Mouse (Mus musculus): ENCODE data around the gene Emp2. TPM values are rescaled to one million over a fixed set of nuclear protein-coding genes. Genes with fewer than 3 reads are reported as not detected.

The Emp2 gene
- total and polyA plus RNA-seq, 3 experiments, result 0.09 TPM; not detected in 2

DNA sequence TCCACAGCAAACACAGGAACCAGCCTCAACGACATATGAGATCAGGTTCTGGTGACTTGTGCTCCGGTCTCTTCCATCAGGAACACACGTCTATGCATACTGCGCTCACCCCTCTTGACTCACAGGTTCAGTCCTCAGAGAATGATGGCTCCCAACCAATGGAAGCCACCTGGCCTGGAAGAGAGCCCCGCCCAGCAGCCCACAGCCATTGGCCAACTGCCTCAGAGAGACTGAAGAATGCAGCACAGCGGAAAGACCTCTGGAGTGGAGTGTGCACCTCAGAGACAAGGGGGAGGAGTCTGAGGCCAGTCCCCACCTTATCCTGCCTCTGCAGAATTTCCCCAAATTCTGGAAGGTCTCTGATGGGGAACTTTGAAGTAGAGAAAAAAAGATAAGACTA, 45.5 kb upstream of the Emp2 start:
- Histone ChIP-seq H3K27ac (ENCODE audit: insufficient read depth, low read depth) (no peak overlapping the region), H3K27me3 (replicated peaks) (no peaks in the 10 kb centered on the region), H3K36me3 (replicated peaks in 1 of 2; ENCODE audit: control insufficient read depth in 1 of 2, insufficient read depth in 1 of 2, low read length in 1 of 2) (no peaks in the 10 kb centered on the region), H3K4me2 (ENCODE audit: insufficient read depth, low read depth, poor library complexity, severe bottlenecking) (no peak overlapping the region), H3K79me2 (replicated peaks; ENCODE audit: control insufficient read depth, extremely low read depth, insufficient read depth, poor library complexity, severe bottlenecking) (no peaks in the 10 kb centered on the region), H3K4me1 (ENCODE audit: control insufficient read depth in 1 of 2, insufficient read depth in 2 of 2) (peaks cover 0 to 7% of the 10 kb centered on the region in 2 experiments; a peak in 3 of 4 replicates), H3K9me3 (replicated peaks; ENCODE audit: low read length) (no peaks in the 10 kb centered on the region), H3K9ac (ENCODE audit: insufficient read depth, low read depth) (no peak overlapping the region), H3K4me3 (replicated peaks in 1 of 3; ENCODE audit: low read depth in 2 of 3, low read length in 2 of 3, poor library complexity in 1 of 3) (no peak overlapping the region)
- in situ Hi-C loops (cut with MboI; ENCODE audit: low pct_ligation_motif_present, low pct_unique_long_range_greater_than_20kb, low sequenced_read_pairs) (no loop called here), dilution Hi-C loops (cut with MboI; ENCODE audit: extremely low pct_ligation_motif_present, extremely low pct_unique_long_range_greater_than_20kb, low sequenced_read_pairs) (no loop called here)
- DNase-seq (ENCODE audit: extremely low read depth), result no peak
- no peak for TF ChIP-seq UBTF (IDR thresholded peaks at IDR 0.05; ENCODE audit: low read depth, low read length)
- TF ChIP-seq CTCF (conservative IDR thresholded peaks at IDR 0.05 in 1 of 2, IDR thresholded peaks at IDR 0.05 in 1 of 2; ENCODE audit: low read depth in 2 of 2, low read length in 2 of 2), result no peak
- TF ChIP-seq PAX5 (IDR thresholded peaks at IDR 0.05; ENCODE audit: low read length), result no peak

- Histone ChIP-seq H3K79me2 (replicated peaks; ENCODE audit: control insufficient read depth, extremely low read depth, insufficient read depth, poor library complexity, severe bottlenecking) (no peaks in the 10 kb centered on the region), H3K27me3 (replicated peaks) (no peaks in the 10 kb centered on the region), H3K9ac (ENCODE audit: insufficient read depth, low read depth) (no peak overlapping the region), H3K27ac (ENCODE audit: insufficient read depth, low read depth) (no peak overlapping the region), H3K4me2 (ENCODE audit: insufficient read depth, low read depth, poor library complexity, severe bottlenecking) (no peak overlapping the region), H3K4me1 (ENCODE audit: control insufficient read depth in 1 of 2, insufficient read depth in 2 of 2) (peaks cover 0 to 4% of the 10 kb centered on the region in 2 experiments; a peak in 2 of 4 replicates), H3K36me3 (replicated peaks in 1 of 2; ENCODE audit: control insufficient read depth in 1 of 2, insufficient read depth in 1 of 2, low read length in 1 of 2) (no peaks in the 10 kb centered on the region), H3K9me3 (replicated peaks; ENCODE audit: low read length) (no peaks in the 10 kb centered on the region), H3K4me3 (replicated peaks in 1 of 3; ENCODE audit: low read depth in 2 of 3, low read length in 2 of 3, poor library complexity in 1 of 3) (no peak overlapping the region)
- TF ChIP-seq JUN (IDR thresholded peaks at IDR 0.05; ENCODE audit: insufficient read depth, low read depth, low read length), result no peak
- TF ChIP-seq MEF2A (IDR thresholded peaks at IDR 0.05; ENCODE audit: borderline replicate concordance, low read depth, low read length), result no peak
- no peak for TF ChIP-seq ZMIZ1 (IDR thresholded peaks at IDR 0.05; ENCODE audit: low read depth, low read length)
- TF ChIP-seq NRF1 (IDR thresholded peaks at IDR 0.05; ENCODE audit: low read depth, low read length), result no peak
- no peak for TF ChIP-seq USF2 (conservative IDR thresholded peaks at IDR 0.05; ENCODE audit: low read depth, low read length)
- TF ChIP-seq UBTF (IDR thresholded peaks at IDR 0.05; ENCODE audit: low read depth, low read length), result no peak
- no peak for TF ChIP-seq POLR2AphosphoS2 (IDR thresholded peaks at IDR 0.05; ENCODE audit: low read depth, low read length)
- no peak for TF ChIP-seq SIN3A (IDR thresholded peaks at IDR 0.05; ENCODE audit: low read length)
- no peak for TF ChIP-seq E2F4 (IDR thresholded peaks at IDR 0.05; ENCODE audit: insufficient replicate concordance, low read depth, low read length)
- no peak for TF ChIP-seq MAFK (IDR thresholded peaks at IDR 0.05; ENCODE audit: insufficient replicate concordance, low read length)
- TF ChIP-seq MAX (IDR thresholded peaks at IDR 0.05; ENCODE audit: low read length), result no peak
- TF ChIP-seq BHLHE40 (IDR thresholded peaks at IDR 0.05; ENCODE audit: low read depth, low read length), result no peak
- no peak for TF ChIP-seq TCF12 (IDR thresholded peaks at IDR 0.05; ENCODE audit: low read depth, low read length)
- no peak for TF ChIP-seq CTCF (conservative IDR thresholded peaks at IDR 0.05 in 1 of 2, IDR thresholded peaks at IDR 0.05 in 1 of 2; ENCODE audit: low read depth in 2 of 2, low read length in 2 of 2)
- no peak for TF ChIP-seq HCFC1 (IDR thresholded peaks at IDR 0.05; ENCODE audit: low read depth, low read length)
- no peak for TF ChIP-seq TBP (conservative IDR thresholded peaks at IDR 0.05; ENCODE audit: low read depth, low read length)
- TF ChIP-seq GABPA (IDR thresholded peaks at IDR 0.05; ENCODE audit: insufficient replicate concordance, low read depth, low read length), result no peak
- no peak for TF ChIP-seq USF1 (IDR thresholded peaks at IDR 0.05; ENCODE audit: low read depth, low read length)
- no peak for TF ChIP-seq MAZ (IDR thresholded peaks at IDR 0.05; ENCODE audit: low read depth, low read length)
- no peak for TF ChIP-seq POLR2A (IDR thresholded peaks at IDR 0.05; ENCODE audit: low read depth, low read length)
- in situ Hi-C loops (cut with MboI; ENCODE audit: low pct_ligation_motif_present, low pct_unique_long_range_greater_than_20kb, low sequenced_read_pairs) (no loop called here), dilution Hi-C loops (cut with MboI; ENCODE audit: extremely low pct_ligation_motif_present, extremely low pct_unique_long_range_greater_than_20kb, low sequenced_read_pairs) (no loop called here)
- DNase-seq (ENCODE audit: extremely low read depth), result no peak
Measured at GRCm38 (mm10) chr16:10358010-10358934, 44.5 kb upstream of the Emp2 start.
